Mouse (Mus musculus) retina, adult 2 months (tissue): ENCODE results near the gene Sorcs2.

ENCODE experiments used
- DNase-seq: peaks from one replicate; pipeline ENCODE4 v3.0.0-alpha.2; 2012; ENCODE audit warnings: low read depth, low spot score

The Sorcs2 gene

DNA sequence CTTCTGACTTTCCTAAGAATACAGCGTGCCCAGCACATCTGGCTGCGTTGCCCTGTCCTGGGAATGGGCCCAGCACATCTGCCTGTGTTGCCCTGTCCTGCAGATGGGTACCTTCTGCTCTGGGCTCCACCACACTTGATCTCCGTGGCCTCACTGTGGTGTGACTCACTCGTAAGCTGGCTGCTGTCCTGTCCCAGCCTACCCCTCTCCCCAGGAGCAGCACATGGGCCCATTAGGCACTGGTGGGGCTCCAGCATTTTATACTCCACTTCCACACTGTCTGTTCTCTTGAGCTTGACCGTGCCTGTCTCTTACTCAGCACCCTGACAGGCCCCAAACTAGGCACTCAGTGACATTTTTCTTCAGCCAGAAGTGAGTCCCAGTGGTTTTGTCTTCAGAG is 391.4 kb downstream of the Sorcs2 start:
- no peak for DNase-seq

DNA sequence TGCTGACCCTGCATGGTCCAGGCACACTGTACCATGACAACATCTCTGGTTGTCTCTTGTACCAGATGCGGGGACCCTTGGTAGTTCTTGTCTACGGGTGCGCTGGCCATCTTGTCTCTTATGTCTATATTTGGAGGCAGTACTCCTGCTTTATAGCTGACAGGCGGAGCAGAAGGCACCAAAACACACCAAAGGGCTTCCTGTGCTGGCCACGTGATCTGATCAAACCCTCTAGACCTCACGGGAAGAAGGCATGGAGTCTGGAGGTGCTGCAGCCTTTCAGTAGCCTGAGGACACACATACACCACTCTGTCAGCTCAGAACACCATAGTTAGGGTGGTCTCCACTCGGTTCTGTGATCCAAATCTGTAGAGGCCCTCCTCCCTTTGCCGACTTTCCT is 391.8 kb downstream of the Sorcs2 start:
- no peak for DNase-seq

DNA sequence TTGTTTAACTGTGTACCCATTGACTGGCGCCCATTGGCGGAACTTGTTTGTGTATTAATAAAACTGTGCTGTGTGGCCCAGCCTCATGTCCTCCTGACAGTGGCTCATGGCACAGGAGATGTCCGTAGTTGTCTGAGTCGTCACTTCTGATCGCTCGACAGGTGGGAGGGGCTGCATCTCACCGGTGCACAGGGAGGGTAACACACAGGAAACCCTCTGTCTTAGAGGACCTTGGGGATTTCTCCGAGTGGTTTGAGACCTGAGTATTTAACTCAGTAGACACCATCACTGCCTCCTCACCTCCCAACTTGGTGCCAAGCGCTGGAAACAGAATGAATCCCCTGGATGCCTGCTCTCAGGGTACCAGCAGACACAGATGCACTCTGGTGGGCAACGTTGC is 394.1 kb downstream of the Sorcs2 start:
- no peak for DNase-seq

DNA sequence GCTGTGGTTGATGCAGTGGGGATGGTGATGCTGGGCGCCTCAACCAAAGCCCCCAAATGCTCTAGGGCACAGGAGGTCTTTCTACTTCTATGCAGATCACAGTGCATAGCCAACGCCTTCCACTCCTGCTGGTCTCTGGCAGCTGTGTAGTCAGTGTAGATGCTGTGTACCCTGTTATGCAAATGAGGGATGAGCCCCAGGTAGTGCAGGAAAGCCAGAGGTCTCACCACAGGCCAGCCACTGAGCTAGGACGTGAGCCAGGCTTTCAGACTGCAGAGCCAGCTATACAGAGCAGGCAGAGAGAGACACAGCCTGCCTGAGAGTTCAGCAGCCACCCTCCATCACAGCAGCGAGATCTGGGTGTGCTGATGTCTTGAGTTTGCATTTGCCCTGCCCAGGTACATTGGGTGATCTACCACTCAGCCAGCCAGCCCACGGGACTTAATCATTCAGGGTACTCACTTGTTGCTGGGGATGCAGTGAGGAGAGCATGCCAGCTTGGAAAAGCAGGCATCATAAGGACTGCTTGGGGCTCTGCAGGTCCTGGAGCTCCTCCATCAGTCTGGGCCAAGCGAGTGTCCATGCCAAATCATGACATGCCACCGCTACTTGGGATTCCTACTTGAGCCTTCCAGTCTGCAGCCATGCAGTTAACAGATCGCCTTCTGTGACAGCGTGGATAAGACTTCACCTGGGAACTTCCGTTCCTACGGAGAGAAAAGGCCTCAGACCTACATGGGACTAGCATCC is 407.8 kb downstream of the Sorcs2 start:
- no peak for DNase-seq

DNA sequence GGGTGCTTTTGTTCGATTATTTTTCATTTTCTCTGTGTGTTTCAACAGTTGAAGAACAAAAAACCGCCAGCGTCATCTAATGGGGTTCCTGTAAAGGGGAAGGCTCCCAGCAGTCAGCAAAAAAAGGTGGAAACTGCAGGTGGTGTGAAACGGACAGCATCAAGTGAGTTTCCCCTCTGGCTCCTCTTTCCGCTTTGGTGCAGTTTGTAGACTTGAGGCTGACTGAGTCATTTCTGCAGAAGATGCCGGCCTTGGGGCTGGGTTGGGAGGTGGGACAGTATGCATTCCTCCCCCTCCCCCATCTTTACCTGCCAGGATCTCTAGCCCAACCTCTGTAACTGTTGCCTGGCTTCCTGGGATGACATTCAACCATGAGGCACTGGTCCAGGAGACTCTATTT is 408.4 kb downstream of the Sorcs2 start:
- DNase-seq: no peak

DNA sequence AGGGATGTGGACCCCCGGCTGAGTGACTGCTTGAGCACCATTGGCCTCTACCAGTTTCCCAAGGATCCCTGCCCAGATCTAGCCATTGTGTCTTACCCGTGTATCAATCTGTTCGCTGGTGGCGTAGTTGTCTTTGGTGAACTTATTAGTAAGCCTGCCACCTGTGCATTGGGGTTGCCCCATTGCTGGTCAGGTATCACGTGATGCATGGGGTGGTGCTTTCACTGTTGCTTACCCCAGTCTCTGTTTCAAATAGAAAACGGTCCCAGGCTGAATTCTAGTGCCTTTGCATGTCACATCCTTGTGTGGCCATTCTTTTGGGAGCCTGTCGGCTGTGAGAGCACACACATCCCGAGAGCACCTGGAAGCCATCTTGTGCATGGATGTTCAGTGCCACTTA is 409.9 kb downstream of the Sorcs2 start:
- DNase-seq: no peak

DNA sequence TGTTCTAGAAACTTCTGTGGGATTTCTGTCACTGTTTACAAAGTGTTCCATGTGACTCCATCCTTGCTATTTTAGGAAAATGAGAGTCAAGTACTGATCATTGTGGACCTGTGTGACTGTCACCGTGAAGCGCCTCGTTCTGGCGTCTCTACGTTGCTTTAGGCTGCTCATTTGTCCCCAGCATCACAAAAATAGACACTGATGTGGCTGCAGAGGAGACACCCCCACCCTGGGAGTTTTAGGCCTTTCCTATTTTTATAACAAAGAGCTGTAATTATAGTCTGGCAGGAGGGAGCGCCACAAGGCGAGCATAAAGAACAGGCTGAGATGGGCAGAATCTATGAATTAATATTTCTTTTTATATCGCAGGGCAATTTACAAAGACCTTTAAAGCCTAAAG is 412.3 kb downstream of the Sorcs2 start:
- DNase-seq: no peak

DNA sequence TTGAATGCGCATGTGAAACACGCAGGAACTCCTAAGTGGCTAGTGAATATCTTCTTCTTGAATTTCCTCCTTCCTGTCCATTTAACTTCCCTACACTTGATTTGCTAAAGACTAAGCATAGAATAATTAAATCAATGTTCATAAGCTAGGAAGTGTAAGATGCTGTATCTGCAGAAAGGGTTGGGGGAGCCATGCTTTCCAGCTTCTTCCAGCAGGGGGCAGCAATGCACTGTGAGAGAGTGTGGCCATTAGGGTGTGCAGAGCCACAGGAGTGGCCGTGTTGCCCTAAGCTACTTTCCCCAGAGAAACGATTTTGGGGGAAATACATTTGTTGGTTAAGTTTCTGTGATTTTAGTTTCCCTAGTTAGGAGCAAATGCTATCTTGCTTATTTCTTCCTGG is 416.0 kb downstream of the Sorcs2 start:
- peak; percentile 56 for DNase-seq

DNA sequence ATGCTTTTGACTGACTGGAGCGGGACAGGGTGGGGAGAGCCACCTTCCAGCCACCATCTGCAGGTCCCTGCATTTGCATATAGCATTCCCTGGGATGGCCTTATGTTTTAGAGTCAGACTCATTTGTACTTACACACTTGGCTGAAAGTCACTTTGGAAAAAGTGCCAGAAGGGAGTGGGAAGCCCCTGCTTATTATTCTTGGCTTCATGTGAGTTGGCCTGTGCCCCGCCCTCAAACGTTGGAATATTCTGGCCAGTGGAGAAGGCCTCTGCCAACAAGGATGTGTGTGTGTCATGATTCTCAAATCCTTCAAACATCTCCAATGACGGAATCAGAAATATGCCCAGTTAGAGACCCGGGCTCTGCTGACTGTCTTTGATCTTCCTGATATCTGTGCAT is 416.6 kb downstream of the Sorcs2 start:
- DNase-seq: no peak

DNA sequence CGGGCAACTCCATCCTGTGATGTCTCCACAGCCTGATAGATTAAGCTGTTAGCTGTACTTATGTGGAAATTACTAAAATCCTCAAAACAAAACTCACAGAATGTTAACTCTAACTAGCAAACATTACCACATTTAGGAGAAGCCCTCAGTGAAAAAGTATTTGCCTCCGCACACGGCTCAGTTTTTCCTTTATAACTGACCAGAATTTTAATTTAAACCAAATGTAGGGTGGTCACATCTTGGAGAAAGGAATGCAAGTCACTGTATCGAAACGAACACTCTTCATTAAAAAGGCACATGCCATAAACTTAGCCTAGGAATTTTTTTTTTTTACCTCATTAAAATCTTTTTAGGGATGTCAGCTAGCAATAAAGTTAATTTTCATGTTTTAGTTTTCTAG is 417.4 kb downstream of the Sorcs2 start:
- DNase-seq: no peak

DNA sequence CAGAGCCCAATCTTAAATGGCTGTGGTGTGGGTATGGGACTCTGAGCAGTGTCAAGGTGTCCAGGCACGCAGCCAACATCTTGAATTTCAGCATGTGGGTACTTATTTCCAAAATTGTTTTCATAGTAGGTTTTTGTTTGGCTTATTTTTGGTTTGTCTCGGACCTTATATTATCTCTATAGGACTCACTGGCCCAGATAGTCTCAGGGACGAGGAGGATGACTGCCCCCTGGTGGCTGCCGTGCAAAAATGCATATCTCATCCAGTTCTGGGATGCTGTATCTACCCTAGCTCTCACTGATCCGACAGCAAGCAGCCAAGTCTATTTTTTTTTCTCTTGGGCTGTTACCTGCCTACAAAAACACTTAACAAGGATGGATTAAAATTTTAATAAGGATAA is 422.3 kb downstream of the Sorcs2 start:
- peak; percentile 54 for DNase-seq

DNA sequence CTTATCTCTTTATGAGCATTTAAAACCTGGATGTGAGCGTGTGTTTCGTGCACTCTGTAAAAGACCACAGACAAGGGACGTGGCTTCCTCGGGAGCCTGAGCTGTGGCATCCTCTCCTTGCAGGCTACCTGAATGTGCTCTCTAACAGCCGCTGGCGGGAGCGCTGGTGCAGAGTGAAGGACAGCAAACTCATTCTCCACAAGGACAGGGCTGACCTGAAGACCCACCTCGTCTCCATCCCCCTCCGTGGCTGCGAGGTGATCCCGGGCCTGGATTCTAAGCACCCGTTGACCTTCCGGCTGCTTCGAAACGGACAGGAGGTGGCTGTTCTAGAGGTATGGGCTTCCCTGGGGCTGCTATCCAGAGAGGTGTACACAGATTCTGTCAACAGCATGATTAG is 423.7 kb downstream of the Sorcs2 start:
- no peak for DNase-seq

DNA sequence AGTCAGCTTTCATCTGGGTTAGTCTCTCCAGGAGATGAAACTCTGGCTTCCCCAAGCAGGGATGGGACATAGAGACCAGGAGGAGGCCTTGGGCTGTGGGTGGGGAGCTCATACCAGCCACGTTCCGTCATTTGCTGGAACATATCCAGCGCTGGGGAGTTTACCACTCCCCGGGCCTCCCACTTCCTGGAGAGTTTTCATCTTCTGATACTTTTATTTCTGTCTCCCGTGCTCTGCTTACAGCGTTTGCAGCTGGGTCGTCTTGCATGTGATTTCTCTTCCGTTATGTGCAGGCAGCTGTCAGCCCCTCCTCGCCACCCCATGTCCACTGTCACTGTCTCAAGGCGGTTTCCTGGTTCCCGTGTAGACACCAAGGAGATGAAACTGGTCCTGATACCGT is 424.1 kb downstream of the Sorcs2 start:
- no peak for DNase-seq

DNA sequence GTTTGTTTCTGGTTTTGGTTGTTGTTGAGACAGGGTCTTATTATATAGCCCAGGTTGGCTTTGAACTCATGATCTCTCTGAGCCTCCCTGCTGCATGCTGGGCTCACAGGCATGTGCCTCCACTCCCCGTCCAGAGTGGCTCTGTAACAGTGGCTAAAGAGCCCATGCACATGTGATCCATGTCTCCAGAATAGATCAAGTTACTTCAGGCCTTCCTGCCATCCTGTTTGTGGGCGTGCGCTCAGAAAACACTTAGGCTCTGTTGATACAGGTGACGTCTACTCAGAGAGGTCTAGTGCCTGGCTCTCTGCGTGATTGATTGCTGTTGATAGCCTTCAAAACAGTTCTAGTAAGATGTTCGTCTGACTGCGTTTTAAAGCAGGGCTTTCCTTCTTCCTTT is 425.2 kb downstream of the Sorcs2 start:
- DNase-seq: no peak

DNA sequence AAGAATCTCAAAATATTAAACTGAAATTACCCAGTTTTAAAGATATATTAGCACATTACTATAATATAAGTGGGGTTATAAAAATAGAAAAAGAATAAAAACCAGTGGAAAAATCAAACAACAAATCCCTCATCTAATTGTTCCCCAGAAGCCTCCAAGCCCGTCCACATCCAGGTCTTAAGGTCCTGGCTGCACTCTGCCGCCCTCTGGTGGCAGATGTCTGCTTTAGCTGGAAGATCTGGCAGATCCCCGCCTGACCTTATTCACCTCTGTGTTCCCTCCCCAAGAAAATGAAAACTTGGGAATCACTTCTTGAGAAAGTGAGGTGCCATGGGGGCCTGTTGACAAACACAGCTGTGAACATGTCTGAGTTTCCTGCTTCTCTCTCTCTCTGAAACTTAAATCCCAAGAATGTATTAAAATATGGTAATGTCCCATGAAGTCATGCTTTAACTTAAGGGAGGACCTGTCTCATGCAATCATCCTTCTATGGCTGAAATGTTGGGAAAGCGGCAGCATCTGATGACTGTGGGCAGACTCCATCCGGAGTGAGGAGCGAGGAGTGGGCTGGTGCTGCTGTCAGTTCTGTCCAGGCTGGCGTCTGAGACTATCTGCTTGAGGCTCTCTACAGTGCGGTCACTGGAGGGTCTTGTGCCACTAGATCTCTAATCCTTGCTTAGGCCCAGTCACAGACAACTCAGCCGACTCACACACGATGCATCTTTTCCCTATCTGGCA is 425.9 kb downstream of the Sorcs2 start:
- DNase-seq: peak; percentile 65

DNA sequence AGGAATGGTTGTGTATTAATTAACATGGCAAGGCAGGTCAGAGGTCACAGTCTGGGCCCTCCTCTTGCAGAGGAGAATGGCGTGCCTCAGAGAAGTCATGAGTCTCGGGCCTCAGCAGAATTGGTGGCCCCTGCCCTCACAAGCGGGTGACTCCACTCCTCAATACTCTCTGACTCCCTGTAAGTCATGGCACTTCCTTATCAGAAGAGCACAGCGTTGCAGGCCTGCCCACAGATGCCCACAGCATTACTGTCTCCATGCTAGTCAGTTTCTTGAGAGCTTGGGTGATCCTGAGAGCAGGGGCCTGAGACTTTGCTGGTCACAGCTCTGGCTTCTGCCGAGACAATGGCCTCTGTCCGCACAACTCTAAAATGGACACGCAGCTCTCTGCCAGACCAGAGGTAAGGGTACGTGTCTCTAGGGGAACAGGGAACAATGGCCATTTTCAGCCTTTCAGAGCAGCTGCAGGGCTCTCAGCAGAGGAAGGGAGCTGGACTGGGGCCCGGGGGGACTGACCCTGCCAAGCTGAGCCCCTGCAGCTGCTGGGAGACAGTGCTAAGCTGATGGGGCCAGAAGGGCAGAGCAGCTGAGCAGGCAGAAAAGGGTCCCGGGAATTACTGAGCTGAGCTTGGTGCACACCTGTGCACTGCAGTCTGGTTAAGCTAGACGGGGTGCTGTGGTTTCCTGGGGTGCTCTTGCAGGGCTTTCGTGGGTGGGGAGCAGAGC is 427.4 kb downstream of the Sorcs2 start:
- no peak for DNase-seq

DNA sequence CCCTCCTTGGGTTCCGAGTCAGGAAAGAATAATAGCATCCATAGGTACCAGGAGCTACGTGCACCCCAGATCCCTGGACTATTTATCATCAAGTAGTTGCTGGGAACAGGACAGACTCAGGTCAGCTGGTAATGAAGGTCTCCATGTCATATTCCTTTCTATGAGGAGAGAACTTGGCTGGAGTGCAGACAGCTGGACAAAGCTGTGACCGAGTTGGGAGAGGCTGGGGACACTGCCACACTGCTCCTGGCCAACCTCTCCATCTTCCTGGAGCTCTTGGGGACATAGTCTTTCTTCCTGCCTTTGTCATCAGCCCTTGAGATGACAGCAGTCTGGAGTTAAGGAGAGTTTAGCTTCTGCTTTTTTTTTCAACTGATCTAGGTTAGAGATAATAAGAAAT is 428.1 kb downstream of the Sorcs2 start:
- no peak for DNase-seq
